Mouse (Mus musculus) erythroblast, embryonic 14.5 days (primary cell): ENCODE measurements around the gene Ntn5.

Experiments used
- GATA1 ChIP-seq: IDR thresholded peaks from 2 replicates; pipeline ENCODE4 v1.6.1; 2012; ENCODE audit warnings: low read length, inconsistent platforms, mixed read lengths
- TAL1 ChIP-seq: IDR thresholded peaks from 3 replicates; pipeline ENCODE4 v1.6.1; 2012; ENCODE audit warnings: low read length, inconsistent platforms, mixed read lengths

DNA sequence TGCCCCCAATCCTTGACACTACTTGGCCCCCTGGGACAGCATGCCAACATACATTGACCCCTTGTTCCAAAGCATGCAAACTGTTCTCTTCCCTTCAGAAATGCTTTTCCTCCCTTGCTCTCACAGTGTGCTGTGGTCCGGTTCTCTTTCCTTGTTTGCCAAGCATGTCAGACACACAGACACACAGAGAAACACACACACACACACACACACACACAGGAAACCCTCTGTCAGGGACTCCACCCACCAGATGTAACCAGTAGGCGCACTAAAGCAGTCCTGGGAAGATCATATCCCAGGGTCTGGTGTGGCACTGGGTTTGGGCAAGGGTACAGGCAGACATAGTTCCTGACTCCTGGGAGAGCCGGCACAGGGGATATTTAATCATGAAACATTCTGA lies 3.0 kb downstream of the Ntn5 start:
- TF ChIP-seq GATA1 (no peak), TAL1 (no peak)
